Mouse (Mus musculus): ENCODE results near the gene Lsamp. TPM values are rescaled to one million over a fixed set of nuclear protein-coding genes. Genes with fewer than 3 reads are reported as not detected.

Gene Lsamp
- polyA plus RNA-seq, 1 experiment from 2014 or later = 11.8 TPM

GRCm38 (mm10) chr16:40709574-40709973, 725.4 kb downstream of the Lsamp start:
- Histone ChIP-seq H3K27me3 (no peaks in the 10 kb centered on the region), H3K9ac (no peak overlapping the region), H3K4me2 (no peak overlapping the region), H3K36me3 (no peaks in the 10 kb centered on the region), H3K27ac (no peak overlapping the region), H3K9me3 (no peaks in the 10 kb centered on the region), H3K4me3 (no peak overlapping the region), H3K4me1 (peaks cover 7% of the 10 kb centered on the region)
- 38% methylated on average over 4 of the region's 4 CpGs for WGBS
- ATAC-seq (ENCODE audit: insufficient number of reproducible peaks, insufficient read depth, low FRiP score, low TSS enrichment, low read depth) = no peak

- 55% methylated on average over 3 of the region's 3 CpGs for WGBS
- no peaks in the 10 kb centered on the region for H3K27me3 ChIP-seq
- no peaks in the 10 kb centered on the region for H3K9me3 ChIP-seq
- ATAC-seq (ENCODE audit: insufficient number of reproducible peaks, insufficient read depth, low FRiP score, low TSS enrichment, low read depth) = no peak
- H3K4me3 ChIP-seq = no peak overlapping the region
- H3K4me2 ChIP-seq = no peak overlapping the region
- no peak overlapping the region for H3K27ac ChIP-seq
- peaks cover 7% of the 10 kb centered on the region for H3K4me1 ChIP-seq
- no peaks in the 10 kb centered on the region for H3K36me3 ChIP-seq
- no peak overlapping the region for H3K9ac ChIP-seq
Observed at GRCm38 (mm10) chr16:40710068-40710467, 725.9 kb downstream of the Lsamp start.

DNA sequence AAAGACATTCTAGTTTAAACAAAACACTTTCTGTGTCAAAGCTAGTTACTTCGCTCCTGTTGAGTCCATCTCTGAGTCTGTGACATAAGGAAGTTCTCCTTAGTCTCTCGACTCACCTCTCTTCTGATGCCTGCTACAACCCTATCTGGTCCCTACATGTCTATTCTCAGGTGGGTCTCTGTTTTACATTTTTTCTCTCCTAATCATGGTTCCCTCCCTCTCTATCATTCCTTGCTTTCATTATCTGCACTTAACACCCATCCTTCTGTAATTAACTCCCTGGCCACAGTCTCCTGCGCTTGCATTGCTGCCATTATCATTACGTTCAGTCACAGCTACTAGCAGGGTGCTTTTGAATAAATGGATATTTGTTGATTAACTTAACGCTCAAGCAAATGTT, 726.3 kb downstream of the Lsamp start:
- H3K36me3 ChIP-seq = no peaks in the 10 kb centered on the region
- no peak overlapping the region for H3K27ac ChIP-seq
- H3K4me1 ChIP-seq = peaks cover 7% of the 10 kb centered on the region
- H3K9ac ChIP-seq = no peak overlapping the region
- no peak overlapping the region for H3K4me3 ChIP-seq
- 87% methylated on average over 5 of the region's 5 CpGs for WGBS
- no peaks in the 10 kb centered on the region for H3K9me3 ChIP-seq
- H3K4me2 ChIP-seq = no peak overlapping the region
- ATAC-seq (ENCODE audit: insufficient number of reproducible peaks, insufficient read depth, low FRiP score, low TSS enrichment, low read depth) = no peak
- H3K27me3 ChIP-seq = no peaks in the 10 kb centered on the region

- no peak overlapping the region for H3K9ac ChIP-seq
- H3K36me3 ChIP-seq = no peaks in the 10 kb centered on the region
- no peak for ATAC-seq (ENCODE audit: insufficient number of reproducible peaks, insufficient read depth, low FRiP score, low TSS enrichment, low read depth)
- H3K9me3 ChIP-seq = no peaks in the 10 kb centered on the region
- no peaks in the 10 kb centered on the region for H3K27me3 ChIP-seq
- H3K27ac ChIP-seq = no peak overlapping the region
- no peak overlapping the region for H3K4me3 ChIP-seq
- H3K4me1 ChIP-seq = peaks cover 3% of the 10 kb centered on the region; the same call in 1 of the 2 replicates
- no peak overlapping the region for H3K4me2 ChIP-seq
- 77% methylated on average over 3 of the region's 3 CpGs for whole genome bisulfite sequencing
Observed at GRCm38 (mm10) chr16:40713725-40714124, 729.6 kb downstream of the Lsamp start.

GRCm38 (mm10) chr16:40739015-40739414, 754.9 kb downstream of the Lsamp start:
- H3K4me2 ChIP-seq = no peak overlapping the region
- no peak overlapping the region for H3K4me3 ChIP-seq
- ATAC-seq (ENCODE audit: insufficient number of reproducible peaks, insufficient read depth, low FRiP score, low TSS enrichment, low read depth) = no peak
- H3K36me3 ChIP-seq = no peaks in the 10 kb centered on the region
- no peak overlapping the region for H3K9ac ChIP-seq
- no peaks in the 10 kb centered on the region for H3K9me3 ChIP-seq
- no peaks in the 10 kb centered on the region for H3K27me3 ChIP-seq
- H3K4me1 ChIP-seq = no peaks in the 10 kb centered on the region
- 39% methylated on average over 6 of the region's 6 CpGs for WGBS
- no peak overlapping the region for H3K27ac ChIP-seq

DNA sequence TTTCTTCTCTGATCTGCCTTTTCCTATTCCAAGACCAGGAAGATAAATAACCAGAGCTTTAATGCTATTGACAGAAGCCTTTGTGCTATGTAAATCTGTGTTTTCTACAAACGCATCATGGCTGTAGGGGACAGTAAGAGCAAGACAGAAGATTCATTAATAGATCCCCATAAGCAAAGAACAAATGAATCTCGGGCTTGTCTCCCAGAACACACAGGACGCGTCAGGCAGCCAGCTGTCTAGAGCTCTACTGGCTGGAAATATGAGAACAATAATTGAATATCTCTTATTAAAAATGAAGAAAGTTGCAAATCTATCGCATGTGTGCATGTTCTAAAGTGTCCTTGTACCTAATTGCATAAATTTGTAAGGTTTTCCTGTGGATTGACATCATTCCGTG, 755.6 kb downstream of the Lsamp start:
- Histone ChIP-seq H3K4me2 (no peak overlapping the region), H3K9ac (no peak overlapping the region), H3K4me3 (no peak overlapping the region), H3K4me1 (no peaks in the 10 kb centered on the region), H3K9me3 (no peaks in the 10 kb centered on the region), H3K27ac (no peak overlapping the region), H3K36me3 (no peaks in the 10 kb centered on the region), H3K27me3 (no peaks in the 10 kb centered on the region)
- no peak for ATAC-seq (ENCODE audit: insufficient number of reproducible peaks, insufficient read depth, low FRiP score, low TSS enrichment, low read depth)
- WGBS = 66% methylated on average over 6 of the region's 6 CpGs

DNA sequence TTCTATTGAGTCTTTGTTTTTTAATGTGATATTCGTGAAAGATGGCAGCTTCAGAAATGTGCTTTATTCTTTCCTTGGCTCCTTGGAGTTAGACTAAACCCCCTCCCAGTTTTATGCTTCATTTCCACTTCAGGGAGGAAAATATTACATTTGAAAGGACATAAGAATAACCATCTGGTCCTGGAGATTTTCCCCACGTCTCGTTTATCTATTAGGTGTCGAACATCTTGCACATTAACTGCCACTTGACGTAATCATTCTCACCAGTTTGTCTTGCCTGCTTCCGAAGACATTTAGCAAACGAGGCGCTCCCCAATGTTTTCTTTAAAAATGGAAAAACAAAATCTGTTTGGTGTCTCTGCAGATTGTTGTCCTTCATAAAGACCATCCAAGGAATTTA, 756.1 kb downstream of the Lsamp start:
- H3K9me3 ChIP-seq = no peaks in the 10 kb centered on the region
- no peaks in the 10 kb centered on the region for H3K27me3 ChIP-seq
- H3K4me1 ChIP-seq = no peaks in the 10 kb centered on the region
- ATAC-seq (ENCODE audit: insufficient number of reproducible peaks, insufficient read depth, low FRiP score, low TSS enrichment, low read depth) = no peak
- whole genome bisulfite sequencing = 81% methylated on average over 8 of the region's 8 CpGs
- H3K27ac ChIP-seq = no peak overlapping the region
- H3K36me3 ChIP-seq = no peaks in the 10 kb centered on the region
- H3K9ac ChIP-seq = no peak overlapping the region
- no peak overlapping the region for H3K4me3 ChIP-seq
- H3K4me2 ChIP-seq = no peak overlapping the region

DNA sequence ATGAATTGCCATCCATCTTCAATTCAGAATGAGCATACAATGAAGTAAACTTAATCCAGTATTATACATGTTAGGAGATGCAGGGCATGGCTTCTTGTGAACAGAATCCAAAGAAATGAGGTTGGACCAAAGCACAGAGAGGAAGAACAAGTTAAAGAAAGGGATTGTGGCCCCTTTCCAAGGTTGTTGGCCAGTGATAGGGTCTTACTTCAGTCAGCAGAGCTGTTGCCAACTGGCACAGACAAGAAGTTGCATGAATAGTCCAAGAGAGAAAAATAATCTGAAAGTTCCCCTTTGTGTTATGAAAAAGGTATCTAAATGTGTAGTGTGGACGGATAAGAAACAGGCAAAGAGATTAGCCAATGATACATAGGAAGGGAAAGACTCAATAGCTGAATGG, 843.0 kb downstream of the Lsamp start:
- no peak for ATAC-seq (ENCODE audit: insufficient number of reproducible peaks, insufficient read depth, low FRiP score, low TSS enrichment, low read depth)
- H3K9ac ChIP-seq = no peak overlapping the region
- H3K4me2 ChIP-seq = no peak overlapping the region
- H3K27ac ChIP-seq = no peak overlapping the region
- H3K9me3 ChIP-seq = no peaks in the 10 kb centered on the region
- no peaks in the 10 kb centered on the region for H3K4me1 ChIP-seq
- H3K4me3 ChIP-seq = no peak overlapping the region
- 70% methylated on average over 1 of the region's 1 CpGs for WGBS
- H3K27me3 ChIP-seq = no peaks in the 10 kb centered on the region
- no peaks in the 10 kb centered on the region for H3K36me3 ChIP-seq

- Histone ChIP-seq H3K4me1 (no peaks in the 10 kb centered on the region), H3K27ac (no peak overlapping the region), H3K27me3 (no peaks in the 10 kb centered on the region), H3K36me3 (no peaks in the 10 kb centered on the region), H3K4me2 (no peak overlapping the region), H3K4me3 (no peak overlapping the region), H3K9ac (no peak overlapping the region), H3K9me3 (no peaks in the 10 kb centered on the region)
- ATAC-seq (ENCODE audit: insufficient number of reproducible peaks, insufficient read depth, low FRiP score, low TSS enrichment, low read depth) = no peak
Observed at GRCm38 (mm10) chr16:40831536-40831935, 847.4 kb downstream of the Lsamp start.

DNA sequence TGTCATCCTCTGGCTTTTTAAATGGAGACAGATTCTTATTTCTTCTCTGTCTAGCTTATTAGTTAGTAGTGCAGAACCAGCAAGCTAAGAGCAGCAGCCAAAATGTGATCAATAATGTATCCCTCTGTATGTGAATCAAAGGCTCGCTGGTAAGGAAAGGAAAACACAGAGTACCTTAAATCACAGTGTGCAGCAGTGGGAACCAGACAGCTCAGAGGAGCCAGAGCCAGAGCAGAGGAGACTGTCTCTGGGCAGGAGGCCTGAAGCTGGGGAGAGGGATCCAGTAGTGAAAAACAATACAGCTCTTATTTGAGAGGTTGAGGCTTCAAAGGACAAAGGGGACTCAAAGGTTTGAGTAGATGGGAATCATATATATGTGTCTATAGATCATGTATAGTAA, 857.6 kb downstream of the Lsamp start:
- Histone ChIP-seq H3K4me3 (no peak overlapping the region), H3K27ac (no peak overlapping the region), H3K9ac (no peak overlapping the region), H3K4me2 (no peak overlapping the region), H3K36me3 (no peaks in the 10 kb centered on the region), H3K9me3 (no peaks in the 10 kb centered on the region), H3K4me1 (no peaks in the 10 kb centered on the region), H3K27me3 (no peaks in the 10 kb centered on the region)
- no peak for ATAC-seq (ENCODE audit: insufficient number of reproducible peaks, insufficient read depth, low FRiP score, low TSS enrichment, low read depth)
- 61% methylated on average over 1 of the region's 1 CpGs for WGBS

DNA sequence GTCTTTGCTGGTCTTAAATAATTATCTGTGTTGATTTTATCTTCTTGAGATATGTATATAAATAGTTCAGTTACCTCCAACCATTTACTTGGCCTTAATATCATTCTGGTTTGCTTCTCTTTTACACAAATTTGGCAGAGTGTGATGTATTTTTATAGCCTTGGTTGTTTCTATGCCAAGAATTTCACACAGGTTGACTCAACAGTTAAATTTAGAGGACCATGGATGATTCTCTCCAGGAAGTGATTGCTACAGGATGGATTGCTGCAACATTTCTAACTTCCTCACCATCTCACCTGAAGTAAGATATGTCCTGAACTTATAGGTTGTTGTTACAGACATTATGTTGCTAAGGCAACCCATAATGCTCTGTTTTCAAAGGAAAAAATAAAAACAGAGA, 882.6 kb downstream of the Lsamp start:
- no peaks in the 10 kb centered on the region for H3K27me3 ChIP-seq
- ATAC-seq (ENCODE audit: insufficient number of reproducible peaks, insufficient read depth, low FRiP score, low TSS enrichment, low read depth) = no peak
- no peak overlapping the region for H3K27ac ChIP-seq
- no peak overlapping the region for H3K4me2 ChIP-seq
- no peaks in the 10 kb centered on the region for H3K9me3 ChIP-seq
- no peak overlapping the region for H3K9ac ChIP-seq
- no peaks in the 10 kb centered on the region for H3K4me1 ChIP-seq
- no peak overlapping the region for H3K4me3 ChIP-seq
- H3K36me3 ChIP-seq = no peaks in the 10 kb centered on the region

- H3K4me2 ChIP-seq = no peak overlapping the region
- H3K4me3 ChIP-seq = no peak overlapping the region
- H3K27me3 ChIP-seq = no peaks in the 10 kb centered on the region
- no peaks in the 10 kb centered on the region for H3K9me3 ChIP-seq
- no peaks in the 10 kb centered on the region for H3K4me1 ChIP-seq
- H3K36me3 ChIP-seq = no peaks in the 10 kb centered on the region
- H3K27ac ChIP-seq = no peak overlapping the region
- WGBS = 76% methylated on average over 4 of the region's 4 CpGs
- no peak overlapping the region for H3K9ac ChIP-seq
- no peak for ATAC-seq (ENCODE audit: insufficient number of reproducible peaks, insufficient read depth, low FRiP score, low TSS enrichment, low read depth)
Observed at GRCm38 (mm10) chr16:40878301-40878700, 894.1 kb downstream of the Lsamp start.

- 58% methylated on average over 5 of the region's 5 CpGs for WGBS
- no peak overlapping the region for H3K27ac ChIP-seq
Observed at GRCm38 (mm10) chr16:40881942-40882341, 897.8 kb downstream of the Lsamp start.

More at GRCm38 (mm10) chr16:40881942-40882341, 897.8 kb downstream of the Lsamp start:
- Histone ChIP-seq H3K4me2 (no peak overlapping the region), H3K27me3 (no peaks in the 10 kb centered on the region), H3K36me3 (no peaks in the 10 kb centered on the region), H3K4me1 (no peaks in the 10 kb centered on the region), H3K9ac (no peak overlapping the region), H3K4me3 (no peak overlapping the region), H3K9me3 (no peaks in the 10 kb centered on the region)
- ATAC-seq (ENCODE audit: insufficient number of reproducible peaks, insufficient read depth, low FRiP score, low TSS enrichment, low read depth) = no peak

Data from embryonic facial prominence, embryonic 13.5 days (tissue).